Mouse (Mus musculus): ENCODE data around the gene Kit. TPM values are rescaled to one million over a fixed set of nuclear protein-coding genes. Genes with fewer than 3 reads are reported as not detected.

The Kit gene
- total RNA-seq, 2 experiments from 2014 or later: 31.4 to 32.6 TPM

- DNase-seq (ENCODE audit: low spot score in 2 of 2): no peak
These were observed 58.3 kb downstream of the Kit start for GRCm38 (mm10) chr5:75632846-75633640.

GRCm38 (mm10) chr5:75635385-75635784, 60.7 kb downstream of the Kit start:
- DNase-seq (ENCODE audit: low spot score in 2 of 2): peak; percentile 17 to 19

GRCm38 (mm10) chr5:75640637-75641036, 65.9 kb downstream of the Kit start:
- DNase-seq (ENCODE audit: low spot score in 2 of 2): no peak

- DNase-seq (ENCODE audit: low spot score in 2 of 2): no peak
These were observed 72.3 kb downstream of the Kit start for GRCm38 (mm10) chr5:75647046-75647445.

- no peak for DNase-seq (ENCODE audit: low spot score in 2 of 2)
These were observed 75.8 kb downstream of the Kit start for GRCm38 (mm10) chr5:75650566-75650965.

GRCm38 (mm10) chr5:75653431-75653830, 78.7 kb downstream of the Kit start:
- no peak for DNase-seq (ENCODE audit: low spot score in 2 of 2)

- DNase-seq (ENCODE audit: low spot score in 2 of 2): no peak
These were observed 83.9 kb downstream of the Kit start for GRCm38 (mm10) chr5:75658575-75658974.

- DNase-seq (ENCODE audit: low spot score in 2 of 2): no peak
These were observed 85.6 kb downstream of the Kit start for GRCm38 (mm10) chr5:75660342-75660741.

- no peak for DNase-seq (ENCODE audit: low spot score in 2 of 2)
These were observed 87.8 kb downstream of the Kit start for GRCm38 (mm10) chr5:75662466-75662865.

GRCm38 (mm10) chr5:75663768-75664167, 89.1 kb downstream of the Kit start:
- DNase-seq (ENCODE audit: low spot score in 2 of 2): no peak

GRCm38 (mm10) chr5:75667083-75667482, 92.4 kb downstream of the Kit start:
- no peak for DNase-seq (ENCODE audit: low spot score in 2 of 2)

- DNase-seq (ENCODE audit: low spot score in 2 of 2): no peak
These were observed 96.5 kb downstream of the Kit start for GRCm38 (mm10) chr5:75671136-75671788.

- no peak for DNase-seq (ENCODE audit: low spot score in 2 of 2)
These were observed 101.3 kb downstream of the Kit start for GRCm38 (mm10) chr5:75676024-75676423.

- DNase-seq (ENCODE audit: low spot score in 2 of 2): no peak
These were observed 105.2 kb downstream of the Kit start for GRCm38 (mm10) chr5:75679896-75680295.

- no peak for DNase-seq (ENCODE audit: low spot score in 2 of 2)
These were observed 120.6 kb downstream of the Kit start for GRCm38 (mm10) chr5:75695162-75695809.

- no peak for DNase-seq (ENCODE audit: low spot score in 2 of 2)
These were observed 122.2 kb downstream of the Kit start for GRCm38 (mm10) chr5:75696960-75697359.

- DNase-seq (ENCODE audit: low spot score in 2 of 2): no peak
These were observed 123.8 kb downstream of the Kit start for GRCm38 (mm10) chr5:75698556-75698955.

- DNase-seq (ENCODE audit: low spot score in 2 of 2): no peak
These were observed 124.4 kb downstream of the Kit start for GRCm38 (mm10) chr5:75699081-75699480.

GRCm38 (mm10) chr5:75699516-75699915, 124.8 kb downstream of the Kit start:
- DNase-seq (ENCODE audit: low spot score in 2 of 2): no peak

- no peak for DNase-seq (ENCODE audit: low spot score in 2 of 2)
These were observed 126.9 kb downstream of the Kit start for GRCm38 (mm10) chr5:75701662-75702061.

GRCm38 (mm10) chr5:75702080-75702479, 127.4 kb downstream of the Kit start:
- DNase-seq (ENCODE audit: low spot score in 2 of 2): no peak

- no peak for DNase-seq (ENCODE audit: low spot score in 2 of 2)
These were observed 130.0 kb downstream of the Kit start for GRCm38 (mm10) chr5:75704584-75705175.

Data from left cerebral cortex, adult 18-20 months (tissue).